Mouse (Mus musculus) layer of hippocampus, postnatal 36 days (tissue): ENCODE results near the gene Adprh. TPM values are rescaled to one million over a fixed set of nuclear protein-coding genes. Genes with fewer than 3 reads are reported as not detected.
"Not testable (repeated sequence)": the region's sequence is repeated elsewhere in the genome, so short reads cannot be mapped to it uniquely, and the experiment has no call there.

Source experiments
- DNase-seq, 2 experiments: peaks; one replicate each; pipeline ENCODE4 v3.0.0; 2022
- total RNA-seq, 2 experiments: library from RNA; stranded (reverse); gene quantifications; 2 replicates each; pipeline ENCODE4 v1.2.3; 2021

Gene Adprh
- total RNA-seq = 10 to 100 TPM; 53.0 to 57.7 TPM

DNA sequence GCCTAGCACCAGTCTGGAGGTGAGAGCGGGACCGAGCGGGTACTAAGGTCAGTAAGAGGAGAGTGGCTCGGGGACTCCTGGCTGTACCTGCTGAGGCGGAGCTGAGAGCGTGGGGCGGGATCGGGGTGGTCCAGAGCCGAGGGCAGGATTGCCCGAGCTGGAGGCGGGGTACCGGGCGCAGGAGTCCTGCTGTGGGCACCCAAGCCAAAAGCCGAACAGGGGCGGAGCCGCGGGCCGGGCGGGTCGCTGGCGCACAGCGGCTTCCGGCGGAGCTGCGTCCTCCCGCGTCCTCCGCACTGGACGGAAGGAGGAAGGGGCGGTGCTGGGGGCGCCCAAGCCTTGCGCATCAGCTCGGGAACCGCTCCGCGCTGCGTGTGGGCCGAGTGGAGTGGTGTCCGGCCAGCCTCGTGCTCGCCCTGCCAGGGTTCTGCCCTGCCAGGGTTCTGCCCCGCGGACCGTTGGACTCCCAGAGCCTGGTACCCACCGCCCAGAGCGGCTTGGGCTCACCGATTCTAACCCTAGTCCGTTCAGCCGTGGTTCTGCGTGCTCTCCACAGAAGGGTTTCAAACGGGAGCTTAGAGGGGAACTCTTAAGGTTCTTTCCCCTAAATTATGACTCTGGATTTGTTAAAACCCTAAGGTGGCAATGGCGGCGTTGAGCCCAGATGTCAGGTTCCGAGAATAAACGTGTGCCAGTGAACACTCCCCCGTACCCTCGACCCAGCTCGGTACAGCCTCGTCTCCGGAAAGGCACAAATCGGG lies at the start of gene Adprh:
Gene Adprh, minus strand, starts transcription at position 262 of the 761 bp plus-strand sequence.
- peak; percentile 91 to 92 for DNase-seq

- no peak for DNase-seq
Observed at GRCm38 (mm10) chr16:38496604-38497140, 44.2 kb upstream of the Adprh start.

GRCm38 (mm10) chr16:38493890-38494289 lies 41.4 kb upstream of the Adprh start:
- no peak for DNase-seq

DNA sequence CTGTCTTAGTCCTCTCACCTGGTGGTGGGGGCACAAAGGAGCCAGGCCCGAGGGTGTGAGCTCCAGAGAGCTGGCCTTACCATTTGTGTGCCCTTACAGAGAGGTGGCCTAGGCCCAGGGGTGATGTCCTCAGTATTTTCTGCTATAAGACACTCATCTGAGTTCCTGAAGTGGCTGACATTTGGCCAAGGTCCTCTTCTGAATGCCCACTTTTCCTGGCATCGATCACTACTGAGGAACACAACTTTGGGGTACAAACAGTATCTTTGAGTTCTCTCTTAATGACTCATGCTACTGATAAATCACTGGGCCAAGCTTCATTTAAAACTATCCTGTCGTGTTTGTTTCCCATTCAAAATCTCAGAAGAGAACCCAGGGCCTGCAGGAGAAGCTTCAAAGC lies 40.0 kb upstream of the Adprh start:
- no peak for DNase-seq

DNA sequence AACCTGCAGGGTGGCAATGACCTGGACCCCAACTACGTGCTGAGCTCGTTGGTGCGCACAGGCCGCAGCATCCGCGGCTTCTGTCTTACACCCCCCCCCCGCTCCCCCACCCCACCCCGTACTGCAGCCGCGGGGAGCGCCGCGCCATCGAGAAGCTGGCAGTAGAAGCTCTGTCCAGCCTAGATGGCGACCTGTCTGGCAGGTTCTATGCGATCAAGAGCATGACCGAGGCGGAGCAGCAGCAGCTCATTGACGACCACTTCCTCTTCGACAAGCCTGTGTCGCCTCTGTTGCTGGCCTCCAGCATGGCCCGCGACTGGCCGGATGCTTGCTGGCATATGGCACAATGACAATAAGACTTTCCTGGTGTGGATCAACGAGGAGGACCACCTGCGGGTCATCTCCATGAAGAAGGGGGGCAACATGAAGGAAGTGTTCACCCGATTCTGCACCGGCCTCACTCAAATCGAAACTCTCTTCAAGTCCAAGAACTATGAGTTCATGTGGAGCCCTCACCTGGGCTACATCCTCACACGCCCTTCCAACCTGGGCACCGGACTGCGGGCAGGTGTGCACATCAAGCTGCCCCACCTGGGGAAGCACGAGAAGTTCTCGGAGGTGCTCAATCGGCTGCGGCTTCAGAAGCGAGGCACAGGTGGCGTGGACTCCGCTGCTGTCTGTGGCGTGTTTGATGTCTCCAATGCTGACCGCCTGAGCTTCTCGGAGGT lies 31.2 kb upstream of the Adprh start:
- no peak for DNase-seq

GRCm38 (mm10) chr16:38482780-38483562 lies 30.5 kb upstream of the Adprh start:
- no peak for DNase-seq

GRCm38 (mm10) chr16:38481327-38481726 lies 28.8 kb upstream of the Adprh start:
- no peak for DNase-seq

GRCm38 (mm10) chr16:38478296-38478695 lies 25.8 kb upstream of the Adprh start:
- DNase-seq = no peak

- DNase-seq = not testable (repeated sequence)
Observed at GRCm38 (mm10) chr16:38477241-38477608, 24.7 kb upstream of the Adprh start.

GRCm38 (mm10) chr16:38476312-38477240 lies 24.1 kb upstream of the Adprh start:
- peak; percentile 18 to 36 for DNase-seq

DNA sequence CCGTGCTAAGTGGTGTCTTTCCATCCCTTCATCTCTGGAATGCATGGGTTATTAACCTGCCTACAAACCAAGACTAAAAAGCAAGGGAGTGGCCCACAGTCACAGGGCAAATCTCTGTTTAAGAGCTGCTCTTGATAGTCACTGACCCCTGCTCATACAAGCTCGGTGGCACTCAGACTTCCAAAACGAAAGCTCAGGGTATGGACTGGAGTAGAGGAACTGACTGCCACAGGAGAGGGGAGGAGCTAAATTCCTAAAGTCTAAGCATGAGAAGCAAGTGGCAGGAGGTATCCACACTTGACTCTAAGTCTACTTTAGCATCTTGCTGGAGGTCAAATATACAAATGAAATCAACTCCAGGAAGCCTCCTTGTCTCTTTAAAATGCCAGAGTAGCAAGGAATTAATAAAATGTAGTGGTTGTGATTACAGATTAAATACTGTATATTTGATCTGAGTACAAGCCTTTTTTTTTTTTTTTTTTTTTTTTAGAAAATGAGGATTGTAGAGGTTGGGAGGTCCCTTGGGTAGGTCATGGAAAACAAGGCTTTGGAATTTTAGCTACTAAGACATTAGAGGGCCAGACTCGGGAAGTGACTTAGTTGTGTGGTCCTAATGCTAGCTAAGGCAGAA lies 23.3 kb upstream of the Adprh start:
- no peak for DNase-seq

DNA sequence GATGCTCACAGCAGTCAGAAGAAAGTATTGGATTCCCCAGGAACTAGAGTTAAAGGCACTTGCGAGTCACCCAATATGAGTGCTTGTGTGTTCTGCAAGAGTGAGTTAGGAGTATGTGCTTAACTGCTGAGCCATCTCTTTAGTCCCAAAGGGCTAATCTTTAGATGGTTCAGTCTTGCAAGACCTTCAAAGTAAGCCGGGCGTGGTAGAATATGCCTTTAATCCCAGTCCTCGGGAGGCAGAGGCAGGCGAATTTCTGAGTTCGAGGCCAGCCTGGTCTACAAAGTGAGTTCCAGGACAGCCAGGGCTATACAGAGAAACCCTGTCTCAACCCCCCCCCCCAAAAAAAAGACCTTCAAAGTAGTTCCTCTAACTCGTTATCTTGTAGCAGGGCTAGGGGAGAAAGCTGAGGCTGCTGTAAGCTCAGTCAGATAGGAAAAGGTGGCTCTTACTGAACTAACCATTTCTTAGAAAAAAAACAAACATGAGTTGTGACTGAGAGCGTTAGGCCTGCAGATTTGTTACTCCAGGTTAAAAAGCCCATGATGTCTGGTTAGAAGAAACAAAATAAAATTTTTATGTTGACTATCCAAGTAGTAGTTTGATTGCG lies 22.3 kb upstream of the Adprh start:
- no peak for DNase-seq

DNA sequence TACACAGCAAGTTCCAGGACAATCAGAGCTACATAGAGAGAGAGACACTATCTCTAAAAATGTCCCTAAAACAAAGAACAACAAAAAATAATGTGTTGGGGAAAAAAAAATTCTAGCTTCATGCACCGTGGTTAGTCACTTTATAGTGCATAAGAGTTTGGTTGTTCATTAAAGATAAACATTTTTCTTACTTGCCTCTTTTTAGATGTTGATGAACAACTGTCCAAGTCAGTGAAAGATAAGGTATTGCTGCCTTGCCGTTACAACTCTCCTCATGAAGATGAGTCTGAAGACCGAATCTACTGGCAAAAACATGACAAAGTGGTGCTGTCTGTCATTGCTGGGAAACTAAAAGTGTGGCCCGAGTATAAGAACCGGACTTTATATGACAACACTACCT lies 21.2 kb upstream of the Adprh start:
- no peak for DNase-seq

GRCm38 (mm10) chr16:38472507-38472873 lies 20.0 kb upstream of the Adprh start:
- no peak for DNase-seq

DNA sequence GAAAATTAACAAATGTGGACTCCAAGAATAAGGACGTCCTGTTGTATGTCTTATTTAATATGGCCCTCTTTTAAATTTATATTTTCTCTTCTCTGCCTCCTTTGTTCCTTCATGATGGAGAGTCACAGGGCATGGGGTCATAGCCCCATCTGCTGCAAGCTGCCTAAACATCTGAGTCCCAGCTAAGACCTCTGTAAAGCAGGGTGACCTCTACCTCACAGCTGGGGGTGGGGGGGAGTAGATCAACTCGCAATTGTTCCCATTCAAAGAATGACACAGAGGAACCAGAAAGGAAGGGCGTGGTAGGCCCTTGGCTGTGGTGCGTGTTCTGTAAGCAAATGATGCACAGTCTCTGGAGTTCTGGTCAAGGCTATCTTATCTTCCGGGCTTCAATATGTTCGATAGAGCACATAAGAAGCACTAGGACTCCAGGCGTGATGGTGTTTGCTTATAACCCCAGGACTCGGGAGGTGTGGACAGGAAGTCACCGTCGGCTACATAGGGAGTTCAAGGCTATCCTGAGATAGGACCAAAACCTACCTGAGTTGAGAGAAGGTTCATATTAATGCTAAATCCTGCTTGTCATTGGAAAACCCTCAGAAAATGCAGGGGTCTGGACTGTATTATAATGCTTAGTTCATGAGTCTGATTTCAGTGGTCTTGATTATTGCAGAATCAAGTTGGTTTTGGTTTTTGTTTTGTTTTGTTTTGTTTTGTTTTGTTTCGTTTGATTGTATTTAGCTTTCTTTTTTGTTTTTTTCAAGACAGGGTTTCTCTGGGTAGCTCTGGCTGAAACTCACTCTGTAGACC lies 19.4 kb upstream of the Adprh start:
- no peak for DNase-seq

DNA sequence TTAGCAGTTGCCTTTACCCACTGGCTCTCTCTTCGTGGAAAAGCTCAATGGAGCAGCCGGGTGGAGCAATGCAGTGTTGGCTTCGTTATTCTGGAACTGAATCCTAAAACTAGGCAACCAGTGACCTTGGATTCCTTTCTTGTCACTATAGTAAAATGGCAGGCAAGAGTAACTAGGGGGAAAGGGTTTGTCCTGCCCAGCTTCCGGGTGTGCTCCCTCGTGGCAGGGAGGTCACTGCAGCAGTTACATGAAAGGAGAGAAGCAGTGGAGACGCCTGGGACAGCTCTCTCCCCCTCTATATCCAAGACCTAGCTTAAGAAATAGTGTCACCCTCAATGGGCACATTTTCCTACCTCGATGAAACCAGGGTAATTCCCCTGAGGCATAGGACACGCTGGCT lies 16.9 kb upstream of the Adprh start:
- no peak for DNase-seq

GRCm38 (mm10) chr16:38468706-38469018 lies 16.2 kb upstream of the Adprh start:
- no peak for DNase-seq

- no peak for DNase-seq
Observed at GRCm38 (mm10) chr16:38467917-38468705, 15.6 kb upstream of the Adprh start.
